Mouse (Mus musculus) T-helper 17 cell (primary cell): ENCODE data around the gene Gadd45b.

Experiments used
- in situ Hi-C, 2 experiments: fragments of 300-600 bp; cut with MboI, MseI; formaldehyde crosslinking; loops; 1 replicate in 1 of 2; 2 replicates in 1 of 2; pipeline ENCODE4 v1.15.1; 2025; ENCODE audit warnings: high pct_unique_total_duplicates in 2 of 2

Gene Gadd45b

DNA sequence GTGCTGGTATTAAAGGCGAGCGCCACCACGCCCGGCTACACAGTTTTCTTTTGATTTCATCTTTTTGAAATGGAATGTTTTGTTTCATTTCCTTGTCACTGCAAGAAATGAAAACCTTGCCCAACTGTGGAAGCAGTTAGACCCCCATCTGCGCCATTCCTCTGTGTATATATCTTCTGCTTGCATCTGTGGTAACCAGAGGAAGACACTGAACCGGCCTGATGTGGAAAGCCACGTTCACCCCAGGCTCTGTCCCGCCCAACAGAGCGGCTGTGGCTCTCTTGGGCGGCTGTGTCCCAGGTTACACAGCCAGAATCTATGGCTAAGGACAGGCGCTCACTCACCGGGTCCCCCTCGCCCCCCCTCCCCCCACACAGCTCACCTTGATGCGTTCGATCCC, 22.6 kb downstream of the Gadd45b start:
- in situ Hi-C loops: no loop called here

DNA sequence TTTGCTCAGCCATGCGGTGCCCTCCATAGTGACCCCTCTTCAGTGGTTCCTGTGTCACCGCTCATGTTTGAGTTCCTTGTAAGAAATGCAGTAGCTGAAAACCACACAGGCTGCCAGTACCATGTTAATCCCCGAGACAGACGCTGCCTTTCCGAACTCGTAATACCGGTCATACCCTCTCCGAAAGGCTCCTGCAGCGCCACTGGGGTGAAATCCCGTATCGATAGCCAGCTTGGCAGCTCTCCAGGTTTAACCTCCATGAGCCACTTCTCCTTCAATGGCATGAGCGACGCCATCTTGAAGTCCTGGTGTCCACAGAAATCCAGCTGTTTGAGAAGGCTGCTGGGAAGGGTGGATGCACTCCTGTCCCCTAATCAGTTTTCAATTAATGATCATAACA, 24.5 kb downstream of the Gadd45b start:
- in situ Hi-C loops: no loop called here

DNA sequence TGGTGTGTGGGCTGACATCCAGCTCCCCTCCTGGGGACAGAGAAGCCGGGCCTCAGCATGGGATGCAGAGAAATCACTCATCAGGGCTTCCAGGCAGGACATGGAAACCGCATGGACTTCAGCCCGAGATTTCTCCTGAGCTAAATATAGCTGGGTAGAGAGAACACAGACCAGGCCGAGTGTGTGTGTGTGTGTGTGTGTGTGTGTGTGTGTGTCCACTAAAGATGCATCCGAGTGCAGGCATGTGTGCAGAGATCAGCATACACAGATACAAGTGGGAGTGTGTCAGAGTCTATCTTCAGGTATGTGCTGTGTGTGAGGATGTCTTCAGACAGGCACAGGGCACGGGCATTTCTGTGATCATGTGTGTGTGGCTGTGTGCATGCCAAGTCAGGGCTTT, 25.0 kb downstream of the Gadd45b start:
- in situ Hi-C loops: no loop called here

DNA sequence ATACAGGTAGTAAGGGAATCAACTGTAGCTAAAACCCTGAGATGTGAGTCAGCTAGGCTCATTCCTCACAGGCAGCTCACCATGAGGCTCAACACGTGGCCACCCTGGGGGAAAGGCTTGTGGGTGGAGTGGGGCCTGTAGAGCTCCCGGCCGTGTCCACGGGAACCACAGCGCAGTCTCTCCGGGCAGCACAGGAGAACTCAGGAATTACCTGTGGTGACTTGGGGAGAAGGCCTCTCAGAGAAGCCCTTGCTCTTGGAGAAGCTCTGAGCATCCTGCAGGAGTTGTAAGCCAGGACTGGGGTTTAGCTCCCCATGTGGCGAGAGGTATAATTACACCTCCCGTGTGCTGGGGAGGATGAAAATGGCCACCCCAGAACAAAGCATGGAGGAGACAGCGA, 25.7 kb downstream of the Gadd45b start:
- in situ Hi-C loops: no loop called here

DNA sequence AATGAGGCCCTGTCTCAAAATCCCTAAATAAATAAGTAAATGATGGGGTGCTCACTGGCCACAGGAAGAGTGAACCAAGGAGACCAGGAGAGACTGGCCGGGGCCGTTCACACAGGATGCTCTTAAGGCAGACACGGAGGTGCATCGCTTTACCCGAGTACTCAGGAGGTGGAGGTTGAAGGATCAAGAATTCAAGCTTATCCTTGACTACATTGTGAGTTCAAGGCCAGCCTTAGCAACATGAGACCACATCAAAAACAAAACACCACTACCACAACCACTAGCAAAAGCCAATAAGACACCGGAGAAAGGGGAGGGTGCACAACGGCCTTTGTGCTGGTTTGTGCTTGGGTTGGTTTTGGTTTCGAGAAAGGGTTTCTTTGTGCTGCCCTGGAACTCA, 26.5 kb downstream of the Gadd45b start:
- in situ Hi-C loops: no loop called here

DNA sequence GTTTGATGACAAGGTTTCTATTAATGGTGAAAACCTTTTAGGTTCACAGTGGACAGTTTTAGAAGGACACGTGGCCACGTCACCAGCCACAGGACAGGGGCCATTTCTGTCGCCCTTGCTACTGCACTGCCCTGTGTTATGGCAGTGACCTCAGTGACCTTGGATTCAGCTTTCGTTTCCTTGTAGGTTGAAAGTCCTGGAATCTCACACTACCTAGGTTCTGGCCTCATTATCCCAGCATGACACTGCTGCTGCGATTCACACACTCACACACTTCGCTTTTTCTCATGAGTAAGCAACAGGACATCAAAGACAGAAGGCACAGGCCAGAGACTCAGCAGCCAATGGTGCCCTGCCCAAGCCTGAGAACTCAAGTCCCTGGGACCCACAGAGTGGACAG, 27.0 kb downstream of the Gadd45b start:
- in situ Hi-C loops: no loop called here

DNA sequence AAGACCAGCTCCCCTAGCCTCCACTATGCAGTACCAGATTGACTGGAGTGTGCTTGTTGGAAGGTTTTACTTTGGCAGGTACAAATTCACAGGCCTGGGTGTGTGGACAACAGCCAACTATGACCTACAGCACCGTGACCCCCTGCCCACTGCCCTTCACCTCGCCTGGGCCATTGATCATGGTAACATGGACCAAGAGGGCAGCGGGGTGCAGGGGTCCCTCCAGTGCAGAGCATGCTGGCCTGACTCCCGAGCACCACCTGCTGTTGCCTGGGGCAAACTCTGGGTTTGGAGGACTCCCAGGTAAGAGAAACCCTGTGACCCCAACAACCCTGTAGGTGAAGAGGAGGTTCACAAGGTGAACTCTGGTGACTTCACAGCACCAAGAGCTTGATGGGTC, 27.9 kb downstream of the Gadd45b start:
- in situ Hi-C loops: no loop called here

DNA sequence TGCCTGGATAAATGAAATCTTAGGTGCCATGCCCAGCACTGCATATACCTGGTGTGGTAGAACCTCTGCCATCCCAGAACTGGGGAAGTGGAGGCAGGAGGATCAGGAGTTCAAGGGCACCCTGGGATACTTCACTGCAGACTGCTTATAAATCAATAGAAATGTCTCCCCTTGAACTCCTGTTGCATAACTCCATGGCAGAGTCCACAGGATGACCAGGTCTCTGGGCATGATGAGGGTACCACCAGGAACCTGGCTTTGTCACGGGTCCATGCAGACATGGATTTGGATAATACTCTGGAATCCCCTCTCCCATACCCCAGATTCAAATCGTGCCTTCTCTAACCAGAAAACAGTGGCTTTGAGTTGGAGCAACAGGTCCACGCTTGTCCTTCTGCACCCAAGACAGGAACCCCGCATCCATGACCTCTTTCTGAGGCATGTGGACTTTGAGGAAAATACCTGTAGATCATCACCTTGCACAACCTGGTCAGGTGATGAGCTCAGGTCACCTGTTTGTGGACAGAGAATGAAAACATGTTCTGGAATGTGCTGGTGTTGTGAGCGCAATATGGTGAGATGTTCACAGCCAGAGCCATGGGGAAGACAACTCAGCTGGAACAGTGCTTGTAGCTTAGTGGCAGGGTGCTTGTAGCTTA, 29.2 kb downstream of the Gadd45b start:
- in situ Hi-C loops: no loop called here

DNA sequence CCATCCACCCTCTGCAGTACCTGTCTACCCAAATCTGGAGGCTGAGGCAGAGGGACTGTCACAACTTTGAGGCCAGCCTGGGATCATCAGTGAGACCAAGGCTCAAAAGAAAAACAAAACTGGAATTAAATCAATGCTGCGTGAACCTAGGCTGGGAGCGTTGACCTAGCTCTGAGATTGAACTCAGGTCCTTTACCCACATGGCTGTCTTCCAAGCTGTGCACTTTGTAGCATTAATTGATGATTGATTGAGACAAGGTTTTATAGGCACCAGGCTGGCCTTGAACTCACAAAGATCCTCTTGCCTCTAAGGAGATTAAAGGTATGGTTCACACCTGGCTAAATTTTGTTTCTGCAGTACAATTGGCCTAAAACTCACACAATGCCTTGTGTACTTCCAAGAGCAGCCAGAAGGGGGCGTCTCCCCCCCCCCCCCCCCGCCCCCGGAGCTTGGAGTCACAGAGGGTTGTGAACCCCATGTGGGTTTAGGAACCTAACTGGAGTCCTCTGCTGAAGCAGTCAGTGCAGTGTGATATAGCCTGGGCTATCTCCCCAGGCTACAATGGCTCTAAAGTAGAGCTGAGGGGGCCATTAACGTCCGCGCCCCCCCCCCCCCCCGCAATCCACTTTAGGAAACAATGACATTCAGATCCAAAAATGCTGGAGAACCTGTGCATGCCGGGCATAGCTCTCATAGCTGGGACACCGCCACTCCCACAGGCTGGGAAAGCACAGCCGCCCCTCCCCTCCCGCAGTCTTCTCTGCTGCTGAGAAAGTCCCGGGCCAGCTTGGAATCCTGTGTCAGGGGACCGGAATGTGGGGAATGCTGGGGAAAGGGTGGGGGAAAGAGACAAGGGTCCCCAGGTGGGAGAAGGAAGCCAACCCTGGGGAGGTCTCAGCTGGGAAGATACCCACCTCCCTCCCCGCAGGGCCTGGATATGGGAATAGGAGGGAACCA, 31.0 kb downstream of the Gadd45b start:
- in situ Hi-C loops: no loop called here

DNA sequence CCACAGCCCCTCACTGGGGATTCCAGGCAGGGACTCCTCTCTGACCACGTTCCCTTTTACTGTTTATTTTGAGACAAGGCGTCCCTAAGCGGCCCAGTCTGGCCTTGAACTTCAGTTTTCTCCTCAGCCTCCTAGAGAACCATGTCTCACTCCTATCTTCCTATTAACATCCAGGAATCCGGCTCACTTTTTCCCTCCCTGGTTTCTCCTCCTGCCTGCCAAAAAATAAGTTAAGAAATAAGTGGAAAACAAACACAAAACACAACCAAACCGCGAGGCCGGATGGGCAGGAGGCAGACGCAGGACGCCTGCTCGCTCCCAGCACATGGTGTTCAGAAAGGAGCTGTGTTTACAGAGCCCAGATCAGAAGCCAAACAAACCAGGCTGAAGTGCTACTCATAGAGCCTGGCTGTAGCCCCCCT, 32.2 kb downstream of the Gadd45b start:
- in situ Hi-C loops: no loop called here

DNA sequence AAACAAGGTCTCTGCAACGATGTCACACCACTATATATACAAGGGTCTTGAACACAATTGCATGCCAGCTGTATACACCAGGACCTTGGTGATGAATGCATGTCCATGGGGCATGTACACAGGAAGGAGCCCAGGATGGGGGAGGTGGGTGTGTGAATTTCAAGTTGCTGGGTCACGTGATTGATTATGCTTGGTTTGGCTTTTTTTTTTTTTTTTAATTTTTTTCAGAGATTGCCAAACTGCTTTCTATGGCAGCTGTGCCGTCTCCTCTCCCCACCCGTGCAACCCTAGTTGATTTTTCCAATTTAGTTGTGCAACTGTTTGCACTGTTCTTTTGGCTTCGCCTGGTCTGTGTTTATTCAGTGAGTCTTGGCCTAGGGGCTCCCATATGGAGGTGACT, 32.7 kb downstream of the Gadd45b start:
- in situ Hi-C loops: no loop called here

DNA sequence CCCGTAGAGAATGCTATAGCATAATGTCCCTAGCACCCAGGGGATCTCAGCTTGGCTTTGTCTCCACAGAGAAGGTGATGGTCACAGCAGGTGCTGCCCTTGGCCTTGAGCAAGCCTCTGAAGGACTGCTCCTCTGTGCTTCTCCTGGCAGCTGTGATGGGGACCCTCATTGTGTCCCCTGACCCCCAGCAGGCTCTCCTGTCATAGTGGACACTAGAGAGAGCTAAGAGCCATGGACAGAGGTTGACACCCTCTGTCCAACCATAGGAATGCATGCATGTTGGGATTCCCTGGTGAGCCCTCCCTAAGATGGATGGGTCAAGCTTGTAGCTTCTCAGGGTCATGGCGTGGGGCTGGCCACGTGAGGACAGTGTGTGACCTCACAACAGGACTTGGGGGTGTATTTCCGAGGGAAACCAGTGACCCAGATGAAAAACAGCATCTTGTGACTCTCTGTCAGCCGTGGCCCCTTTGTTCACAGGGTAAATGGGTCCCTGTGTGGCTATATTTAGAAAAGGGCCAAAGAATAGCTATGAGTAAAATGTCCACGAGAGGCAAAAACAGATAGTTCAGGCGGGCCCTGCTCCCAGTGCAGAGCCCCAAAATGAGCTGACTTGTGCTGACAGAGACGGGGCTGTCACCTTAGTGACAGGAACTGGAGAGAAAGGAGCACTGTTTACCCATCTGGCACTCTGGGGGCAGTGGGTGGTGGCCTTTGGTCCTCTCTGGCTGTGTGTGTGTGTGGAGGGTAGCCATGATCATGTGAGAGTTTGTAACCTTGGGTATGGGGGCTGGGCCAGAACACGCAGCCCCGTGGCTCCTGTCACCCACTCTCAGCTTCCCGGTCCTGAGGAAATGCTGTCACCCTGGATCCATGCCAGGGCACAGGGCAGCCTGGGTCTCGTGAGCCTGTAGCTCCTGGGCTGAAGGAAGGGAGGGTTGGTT, 33.4 kb downstream of the Gadd45b start:
- in situ Hi-C loops: no loop called here

DNA sequence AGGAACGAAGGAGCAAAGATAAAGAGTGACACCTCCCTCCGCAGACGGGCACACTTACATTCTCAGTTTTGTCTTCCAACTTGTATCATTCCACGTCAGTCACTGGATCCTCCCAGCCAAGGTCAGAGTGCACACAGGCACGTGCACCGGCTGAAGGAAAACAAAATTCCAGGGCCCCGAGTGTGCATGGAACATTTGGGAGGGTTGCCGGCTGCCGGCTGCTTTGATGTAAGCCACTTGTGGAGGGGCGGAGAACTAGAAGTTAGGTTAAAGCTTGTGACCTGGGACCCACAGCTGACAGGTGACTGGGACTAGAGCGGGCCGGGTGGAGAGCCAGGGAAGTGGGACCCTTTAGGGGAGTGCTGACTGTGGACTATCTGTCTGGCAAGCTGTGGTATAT, 36.4 kb downstream of the Gadd45b start:
- in situ Hi-C loops: no loop called here

DNA sequence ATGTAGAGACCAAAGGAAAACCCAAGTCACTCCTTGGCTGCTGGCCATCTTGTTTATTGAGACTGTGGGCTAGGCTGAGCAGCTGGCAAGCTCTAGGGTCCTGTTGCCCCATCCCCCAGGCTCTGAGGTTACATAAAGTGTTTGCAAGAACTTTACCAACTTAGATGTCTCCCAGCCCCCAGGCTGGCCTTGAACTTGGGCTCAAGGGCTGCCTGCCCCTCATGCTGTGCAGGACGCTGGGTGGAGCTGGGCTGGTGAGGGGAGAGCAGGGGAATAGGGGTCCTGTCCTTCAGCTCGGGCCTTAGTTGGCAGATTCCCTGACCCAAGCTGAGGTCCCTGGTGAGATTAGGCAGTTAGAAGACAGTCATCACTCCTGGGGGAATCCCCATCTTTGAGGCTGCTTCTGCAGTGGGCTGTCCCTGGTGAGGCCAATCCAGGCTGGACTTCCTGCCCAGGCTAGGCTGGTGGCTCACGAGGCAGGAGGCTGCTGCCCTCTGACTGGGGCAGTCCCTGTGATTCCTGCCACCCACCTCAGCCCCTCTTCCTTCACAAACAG, 37.3 kb downstream of the Gadd45b start:
- in situ Hi-C loops: no loop called here

DNA sequence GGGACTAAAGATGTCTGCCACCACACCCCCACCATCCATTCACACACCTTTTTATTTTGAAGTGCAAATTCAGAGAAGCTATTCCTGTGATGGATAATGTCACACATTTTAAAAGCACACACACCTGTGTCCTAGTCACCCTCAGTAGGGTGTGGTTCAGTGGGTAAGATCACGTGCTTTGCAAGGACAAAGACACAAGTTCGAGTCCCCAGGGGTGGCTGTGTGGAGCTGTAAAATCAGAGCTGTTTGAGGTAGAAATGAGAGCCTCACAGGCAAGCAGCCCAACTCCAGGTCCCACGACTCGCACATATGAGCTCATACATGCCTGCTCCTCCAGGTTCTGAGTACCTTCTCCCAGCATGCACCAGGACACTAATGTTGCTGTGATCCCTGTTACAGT, 38.2 kb downstream of the Gadd45b start:
- in situ Hi-C loops: no loop called here

DNA sequence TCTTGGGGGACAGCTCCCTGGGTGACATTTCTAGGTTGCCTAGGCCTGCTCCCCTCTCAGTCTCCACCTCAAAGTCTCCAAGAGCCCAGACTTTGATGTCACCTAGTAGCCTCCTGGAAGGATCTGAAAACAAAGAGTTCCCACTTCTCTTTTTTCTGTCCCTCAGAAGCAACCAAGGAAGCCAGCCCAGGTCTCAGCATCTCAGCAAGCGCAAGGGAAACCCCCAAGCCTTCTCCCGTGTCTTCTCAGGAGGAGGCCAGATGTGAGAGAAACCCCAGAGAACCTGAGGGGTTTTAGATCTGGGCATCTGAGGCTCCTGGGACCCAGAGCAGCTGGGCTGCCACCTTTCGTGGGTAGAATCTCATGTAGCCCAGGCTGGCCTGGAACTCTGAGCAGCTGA, 39.4 kb downstream of the Gadd45b start:
- in situ Hi-C loops: no loop called here

DNA sequence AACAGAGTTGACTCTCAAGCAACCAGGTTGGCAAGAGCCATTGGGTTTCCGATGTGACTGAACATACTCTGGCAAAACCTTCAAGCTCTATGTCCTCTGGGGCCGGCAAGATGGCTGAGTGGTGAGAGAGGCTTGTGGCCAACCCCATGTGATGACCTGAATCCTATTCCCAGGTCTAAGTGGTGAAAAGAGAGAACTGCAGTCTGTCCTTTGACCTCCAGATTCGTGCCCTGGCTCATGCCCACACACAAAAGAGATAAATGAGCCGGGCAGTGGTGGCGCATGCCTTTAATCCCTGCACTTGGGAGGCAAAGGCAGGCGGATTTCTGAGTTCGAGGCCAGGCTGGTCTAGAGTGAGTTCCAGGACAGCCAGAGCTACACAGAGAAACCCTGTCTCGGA, 40.3 kb downstream of the Gadd45b start:
- in situ Hi-C loops: no loop called here

DNA sequence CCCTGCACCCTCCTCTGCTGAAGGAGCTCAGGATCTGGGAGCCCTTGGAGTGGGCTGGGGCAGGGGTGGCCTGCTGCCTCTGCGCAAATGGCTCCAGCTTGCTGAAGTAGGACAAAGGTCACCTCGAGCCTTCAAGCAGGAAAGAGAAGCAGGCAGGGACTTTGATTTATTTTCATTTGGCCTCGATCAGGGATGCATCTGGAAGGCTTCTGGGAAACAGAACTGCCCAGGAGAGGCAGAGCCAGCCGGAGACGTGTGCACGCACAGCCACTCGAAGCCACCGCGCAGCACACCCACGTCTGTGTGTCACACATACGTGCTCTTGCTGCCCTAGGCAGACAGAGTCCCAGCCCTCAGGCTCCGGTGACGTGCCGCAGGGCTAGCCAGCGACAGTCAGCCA, 41.7 kb downstream of the Gadd45b start:
- in situ Hi-C loops: no loop called here

DNA sequence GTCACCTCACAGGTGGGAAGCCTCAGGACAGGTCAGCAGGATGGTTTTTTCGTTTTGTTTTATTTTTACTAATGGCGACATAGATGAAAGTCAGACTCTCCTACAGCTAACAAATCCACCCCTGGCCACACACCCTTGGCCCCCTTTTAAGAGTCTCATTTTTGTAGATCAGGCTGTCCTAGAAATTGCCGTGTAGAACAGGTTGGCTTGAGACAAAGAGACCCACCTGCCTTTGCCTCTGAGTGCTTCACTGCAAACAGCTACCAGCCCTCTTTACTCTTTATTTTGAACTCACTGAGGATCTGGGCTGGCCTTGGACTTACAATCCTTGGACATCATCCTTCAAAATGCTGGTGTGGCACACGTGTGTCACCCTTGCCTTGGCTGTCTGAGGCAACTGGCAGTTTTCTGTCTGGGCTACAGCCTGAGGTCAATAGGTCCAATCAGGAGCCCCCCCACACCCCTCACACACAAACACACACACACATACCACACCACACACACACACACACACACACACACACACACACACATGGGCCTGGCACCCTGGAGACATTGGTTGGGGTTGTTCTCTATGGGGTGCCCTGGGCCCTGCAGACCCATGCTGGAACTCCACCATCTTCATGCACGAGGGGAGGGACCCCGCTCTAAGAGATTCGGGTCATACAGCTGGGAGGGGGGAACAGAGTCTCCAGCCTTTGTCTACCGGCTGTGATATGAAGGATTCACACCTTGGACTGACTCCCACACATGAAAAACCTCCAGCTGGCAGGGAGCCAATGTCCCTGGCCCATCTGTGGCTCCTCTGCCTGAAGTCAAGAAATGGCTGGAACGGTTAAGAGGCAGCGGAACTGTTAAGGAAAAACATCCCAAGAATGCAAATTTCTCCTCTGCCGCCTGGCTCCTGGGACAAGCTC, 42.5 kb downstream of the Gadd45b start:
- in situ Hi-C loops: no loop called here

DNA sequence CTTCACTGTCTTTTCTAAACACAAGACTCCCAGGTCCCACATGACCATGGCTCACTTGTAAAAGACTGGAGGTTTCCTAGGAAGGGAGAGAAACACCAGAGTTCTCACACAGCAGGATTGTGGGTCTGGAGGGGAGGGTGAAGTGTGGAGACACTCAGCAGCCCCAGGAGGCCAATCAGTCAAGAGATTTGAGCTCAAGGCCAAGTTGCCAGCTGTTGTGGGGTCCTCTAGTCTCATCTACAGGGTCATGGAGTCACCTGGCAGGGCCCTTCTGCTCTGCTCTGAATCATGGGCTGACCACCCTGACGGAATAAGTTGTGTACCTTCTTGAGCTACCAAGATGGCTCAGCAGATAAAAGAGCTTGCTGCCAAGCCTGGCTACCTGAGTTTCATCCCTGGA, 43.8 kb downstream of the Gadd45b start:
- in situ Hi-C loops: no loop called here

DNA sequence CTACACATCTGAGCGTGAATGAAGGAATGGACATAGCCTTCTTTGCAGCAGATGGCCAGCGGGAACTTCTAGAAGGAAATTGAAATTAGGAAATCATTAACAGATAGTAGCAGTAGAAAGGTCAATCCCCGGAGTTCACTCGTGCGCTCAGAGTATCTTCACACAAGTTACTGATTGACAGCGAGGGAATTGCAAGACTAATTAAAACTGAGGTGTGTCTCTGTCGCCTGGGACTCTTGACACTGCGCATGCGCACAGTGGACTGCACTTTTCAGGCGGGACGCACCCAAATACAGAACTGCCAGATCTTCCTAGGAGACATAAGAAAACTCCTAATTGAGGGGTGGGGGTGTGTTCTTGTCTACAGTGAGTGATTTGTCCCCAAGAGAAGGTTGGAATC, 45.6 kb downstream of the Gadd45b start:
- in situ Hi-C loops: no loop called here
